Mouse (Mus musculus) forelimb bud, embryonic 11.5 days (tissue): Measurements from ENCODE around the gene Tm9sf2.
A peak's percentile ranks its signal among the peaks of the same experiment; 100 is the strongest.
"Not testable (repeated sequence)": the region's sequence is repeated elsewhere in the genome, so short reads cannot be mapped to it uniquely, and the experiment has no call there.

Experiments used
- DNase-seq: peaks from one replicate; pipeline ENCODE4 v3.0.0-alpha.2; 2012; ENCODE audit warnings: low read depth, low spot score

Tm9sf2 gene

DNA sequence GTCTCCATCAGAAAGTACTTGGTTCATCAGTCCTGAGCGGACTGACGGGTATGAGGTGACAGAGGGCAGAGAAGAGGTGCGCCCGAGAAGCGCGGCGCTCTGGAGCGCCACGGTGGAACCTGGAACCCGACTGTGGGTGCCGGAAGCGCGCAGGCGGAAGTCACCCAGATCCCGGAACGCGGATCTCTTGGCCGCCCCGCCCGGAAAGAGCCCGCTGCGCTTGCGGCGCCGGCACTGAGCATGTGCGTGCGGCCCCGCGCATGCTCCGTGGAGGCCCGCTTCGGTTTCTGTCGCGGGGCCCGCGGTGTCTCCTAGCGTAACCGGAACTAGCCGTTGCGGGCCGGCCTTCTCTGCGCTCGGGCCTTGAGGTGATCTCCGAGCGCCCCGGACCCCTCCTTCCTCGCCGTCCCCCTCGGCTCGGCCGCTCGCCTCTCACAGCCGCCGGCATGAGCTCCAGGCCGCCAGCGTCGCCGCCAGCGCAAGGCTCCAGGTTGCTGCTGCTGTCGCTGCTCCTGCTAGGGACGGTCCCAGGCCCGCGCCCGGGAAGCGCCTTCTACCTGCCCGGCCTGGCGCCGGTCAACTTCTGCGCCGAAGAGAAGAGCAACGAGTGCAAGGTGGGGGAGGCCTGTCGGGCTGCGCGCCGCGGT, at the start of gene Tm9sf2:
Tm9sf2 (plus strand) TSS at position 217 of the 647 bp plus-strand sequence.
- peak; percentile 86 for DNase-seq

DNA sequence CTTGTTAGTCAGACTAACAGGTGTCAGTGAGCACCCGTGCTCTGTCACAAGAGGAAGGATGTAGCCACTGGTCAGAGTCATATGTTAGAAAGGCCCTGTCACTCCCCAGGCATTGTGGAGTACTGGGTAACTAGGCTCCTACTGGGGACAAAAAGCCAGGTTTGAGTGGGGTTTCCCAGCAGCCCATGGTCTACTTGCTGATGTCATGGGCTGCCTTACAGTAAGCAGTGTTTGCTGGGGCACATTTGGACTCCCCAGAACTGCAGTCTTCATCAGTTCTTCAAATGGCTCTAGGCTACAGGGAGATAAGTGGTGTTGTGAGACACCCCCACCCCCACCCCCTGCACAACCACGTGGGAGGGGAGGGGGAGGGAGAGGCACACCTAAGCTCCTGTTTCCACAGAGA, 48.9 kb upstream of the Tm9sf2 start:
- no peak for DNase-seq

DNA sequence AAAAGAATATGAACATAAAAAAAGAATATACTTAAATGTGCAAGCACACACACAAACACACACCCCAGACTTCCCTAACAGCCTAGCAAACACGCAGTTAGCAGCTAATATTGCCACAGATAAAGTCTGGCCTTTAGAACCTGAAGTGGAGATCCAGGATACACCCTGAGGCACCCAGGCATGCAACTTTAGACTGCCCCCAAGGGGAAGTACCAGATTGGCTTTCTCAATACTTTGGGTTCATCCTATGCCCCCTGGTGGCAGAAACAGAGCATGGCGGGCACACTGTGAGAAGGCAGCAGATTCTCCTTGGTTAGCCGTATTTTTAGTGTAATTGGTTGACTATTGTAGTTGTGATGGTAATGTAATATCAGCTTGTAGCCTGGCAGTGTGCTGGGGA, 46.2 kb upstream of the Tm9sf2 start:
- peak; percentile 71 for DNase-seq

DNA sequence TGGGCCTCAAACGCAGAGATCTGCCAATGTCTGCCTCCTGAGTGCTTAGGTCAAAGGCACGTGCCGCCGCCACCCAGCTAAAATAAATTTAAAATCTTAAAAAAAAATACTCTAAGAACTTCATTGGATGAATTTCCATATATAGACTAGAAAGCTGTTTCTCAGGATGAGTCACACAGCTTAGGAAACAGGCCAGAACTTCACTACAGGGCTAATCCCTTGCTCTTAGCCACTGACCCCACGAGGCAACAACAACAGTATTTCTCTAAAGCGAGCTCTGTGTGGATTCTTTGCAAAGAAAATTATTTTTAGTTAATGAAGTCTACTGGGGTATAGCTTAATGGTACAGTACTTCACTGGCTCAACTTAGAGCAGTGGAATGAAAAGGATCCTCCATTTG, 45.5 kb upstream of the Tm9sf2 start:
- no peak for DNase-seq

DNA sequence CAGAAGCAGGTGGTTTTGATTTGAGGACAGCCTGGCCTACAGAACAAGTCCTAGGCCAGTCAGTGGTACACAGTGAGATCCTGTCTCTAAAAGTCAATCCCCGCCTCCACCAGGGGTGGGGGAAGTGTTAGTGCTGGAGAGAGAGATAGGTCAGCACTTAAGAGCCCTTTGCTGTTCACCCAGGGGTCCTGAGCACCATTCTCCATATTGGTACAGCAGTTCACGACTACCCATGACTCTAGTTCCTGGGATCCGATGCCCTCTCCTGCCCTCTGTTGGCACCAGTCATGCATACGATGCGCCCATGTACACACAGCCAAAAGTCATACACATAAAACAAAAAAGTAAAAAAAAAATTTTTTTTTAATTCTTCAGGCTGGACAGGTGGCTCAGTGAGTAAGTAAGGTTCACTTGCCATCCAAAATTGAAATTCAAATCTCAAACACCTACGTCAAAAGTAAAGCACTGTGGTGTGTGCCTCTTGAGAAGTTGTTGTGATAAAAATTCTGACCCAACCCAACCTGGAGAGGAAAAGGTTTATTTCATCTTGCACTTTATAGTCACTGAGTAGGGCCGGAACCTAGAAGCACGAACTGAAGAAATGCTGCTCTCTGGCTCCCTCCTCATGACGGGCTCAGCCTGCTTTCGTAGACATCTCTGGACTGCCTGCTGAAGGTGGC, 44.3 kb upstream of the Tm9sf2 start:
- no peak for DNase-seq

DNA sequence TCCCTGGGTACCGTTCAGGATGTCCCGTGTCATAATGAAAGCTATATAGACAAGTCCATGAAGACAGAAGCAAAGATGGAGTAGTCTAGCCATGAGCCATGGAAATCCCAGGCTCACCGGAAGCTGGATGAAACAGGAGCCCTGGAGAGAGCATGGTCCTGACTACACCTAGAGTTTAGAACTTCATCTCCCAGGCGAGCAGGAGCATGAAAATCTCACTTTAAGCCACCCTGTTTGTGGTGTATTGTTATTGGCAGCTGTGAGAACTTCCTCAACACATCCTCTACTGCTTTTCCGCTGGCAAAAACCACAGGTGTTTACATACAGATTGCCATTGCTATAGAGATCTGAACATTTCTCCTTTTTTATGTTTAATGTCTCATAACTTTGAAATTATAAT, 43.2 kb upstream of the Tm9sf2 start:
- DNase-seq, result no peak

DNA sequence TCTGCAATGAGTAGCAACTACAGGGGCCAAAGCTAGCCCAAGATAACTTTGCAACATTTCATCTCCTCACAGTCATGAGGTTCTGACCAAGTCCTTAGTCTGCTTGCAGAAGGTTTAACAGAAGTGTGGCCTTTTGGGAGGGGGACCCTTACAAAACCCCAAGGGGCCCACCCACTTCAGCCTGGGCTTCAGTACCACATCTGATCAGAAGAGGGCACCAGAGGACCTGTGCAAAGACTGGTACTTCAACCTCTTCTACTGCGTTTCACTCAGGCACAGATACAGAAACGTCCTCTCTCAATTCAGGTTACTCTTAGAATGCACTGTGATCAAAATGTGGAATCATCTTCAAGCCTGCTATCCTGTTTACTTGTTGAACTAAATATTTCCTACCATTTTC, 42.3 kb upstream of the Tm9sf2 start:
- peak; percentile 76 for DNase-seq

DNA sequence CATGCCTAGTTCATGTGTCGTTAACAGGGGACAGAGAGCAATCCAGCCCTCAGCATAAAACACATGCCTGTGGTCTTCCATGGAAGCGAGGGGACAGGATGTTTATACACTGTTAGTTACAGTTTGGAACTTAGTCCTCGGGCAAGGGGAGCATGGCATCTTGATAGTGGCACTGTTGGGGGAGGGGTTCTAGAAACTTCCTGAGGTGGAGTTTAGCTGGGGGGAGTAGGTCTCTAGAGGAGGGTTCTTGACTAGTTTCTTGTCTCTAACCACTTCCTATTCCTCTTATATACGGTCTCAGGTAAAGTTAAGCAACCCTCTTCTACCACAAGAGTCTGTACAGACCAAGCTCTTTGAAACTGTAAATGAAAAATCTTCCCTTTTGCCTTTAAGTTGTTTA, 40.6 kb upstream of the Tm9sf2 start:
- no peak for DNase-seq

DNA sequence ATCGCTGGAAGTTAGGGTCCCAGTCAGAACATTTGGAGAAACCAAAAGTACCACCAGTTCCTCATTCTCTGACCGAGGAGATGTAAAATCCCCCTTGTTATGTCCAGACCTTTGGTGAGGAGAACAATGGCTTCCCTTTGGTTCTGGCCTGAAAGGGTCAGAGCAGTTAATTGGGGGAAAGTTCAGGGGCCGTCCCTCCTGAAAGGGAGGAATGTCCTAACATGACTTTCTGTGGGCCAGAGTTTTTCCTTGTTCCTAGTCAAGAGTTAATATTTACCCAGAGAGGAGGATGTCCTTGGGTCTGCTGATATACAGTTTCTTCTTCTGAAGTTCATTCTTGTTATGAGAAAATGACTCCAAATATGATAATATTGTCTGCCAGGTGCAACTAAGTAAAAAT, 38.8 kb upstream of the Tm9sf2 start:
- DNase-seq, result not testable (repeated sequence)

DNA sequence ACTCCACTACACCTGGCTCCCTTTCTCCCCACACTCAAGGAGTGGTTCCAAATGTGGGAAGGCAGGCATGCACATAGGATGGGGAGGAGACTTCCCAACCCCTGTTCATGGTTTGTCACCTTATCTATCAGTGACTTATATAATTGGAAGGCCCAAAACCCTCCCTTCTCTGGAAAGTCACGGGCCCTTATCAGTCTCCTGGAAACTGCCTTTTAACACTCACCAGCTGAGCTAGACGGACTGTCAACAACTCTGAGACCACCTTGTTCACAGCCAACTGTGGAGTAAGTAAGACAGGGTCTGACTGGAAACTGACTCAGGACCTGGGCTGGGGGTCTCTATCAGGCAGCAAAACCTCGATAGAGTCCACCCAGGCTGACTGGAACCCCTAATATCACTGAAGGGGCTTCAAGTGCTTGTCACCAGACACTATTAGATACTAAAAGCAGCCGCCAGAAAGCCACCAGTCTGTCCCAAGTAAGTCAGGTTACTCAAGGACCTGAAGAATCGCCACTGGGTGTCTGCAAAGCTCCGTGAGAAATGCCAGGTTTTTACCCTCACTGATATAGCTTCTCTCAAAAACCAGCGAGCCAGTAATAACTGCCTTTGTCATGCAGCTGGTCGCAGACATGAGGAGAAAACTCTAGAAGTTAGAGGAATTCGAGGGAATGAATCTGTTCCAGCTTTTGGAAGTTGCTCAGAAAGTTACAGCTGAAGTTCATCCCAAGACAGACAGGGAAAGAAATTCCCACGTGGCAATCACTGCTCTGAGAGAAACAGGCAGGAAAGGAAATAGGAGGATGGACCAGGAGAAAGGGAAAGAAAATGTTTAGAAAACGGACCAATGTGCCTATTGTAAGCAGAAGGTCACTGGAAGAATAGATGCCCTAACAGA, 37.8 kb upstream of the Tm9sf2 start:
- DNase-seq, result no peak

DNA sequence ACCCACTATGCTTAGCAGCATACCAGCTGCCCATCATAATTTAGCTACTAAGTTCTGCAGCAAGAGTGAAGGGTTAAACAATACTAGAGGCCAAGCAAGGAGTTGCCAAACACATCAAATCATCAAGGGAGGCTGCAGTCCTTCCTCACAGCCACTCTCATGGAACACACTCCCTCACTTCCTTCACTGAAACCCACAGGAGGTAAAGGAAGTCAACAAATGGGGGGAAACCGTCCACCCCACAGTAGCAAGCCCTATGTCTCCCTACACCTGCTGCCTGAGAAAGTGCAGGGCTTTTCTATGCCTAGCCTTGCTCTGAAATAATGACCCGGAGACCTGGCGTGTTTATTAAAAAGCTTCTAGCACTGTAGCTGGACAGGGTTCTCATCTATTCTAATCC, 36.9 kb upstream of the Tm9sf2 start:
- DNase-seq, result no peak

DNA sequence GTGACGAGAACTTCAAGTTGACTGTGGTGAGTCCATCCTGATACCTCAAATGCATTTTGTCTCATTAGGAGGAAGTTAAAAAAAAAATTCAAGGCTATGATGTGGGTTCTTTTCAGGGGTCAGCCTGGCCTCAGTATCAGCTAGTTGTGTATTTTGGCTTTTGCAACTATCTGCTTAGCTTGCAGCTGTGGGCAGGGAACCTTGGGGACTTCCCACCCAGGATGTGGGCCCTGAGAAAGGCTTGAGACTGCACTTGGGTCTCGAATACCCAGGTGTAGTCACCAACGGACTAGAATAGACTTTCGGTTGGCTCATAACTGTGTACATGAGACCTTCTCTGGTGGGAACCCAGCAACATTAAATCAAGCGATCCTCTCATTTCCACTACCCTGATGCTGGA, 33.4 kb upstream of the Tm9sf2 start:
- no peak for DNase-seq

DNA sequence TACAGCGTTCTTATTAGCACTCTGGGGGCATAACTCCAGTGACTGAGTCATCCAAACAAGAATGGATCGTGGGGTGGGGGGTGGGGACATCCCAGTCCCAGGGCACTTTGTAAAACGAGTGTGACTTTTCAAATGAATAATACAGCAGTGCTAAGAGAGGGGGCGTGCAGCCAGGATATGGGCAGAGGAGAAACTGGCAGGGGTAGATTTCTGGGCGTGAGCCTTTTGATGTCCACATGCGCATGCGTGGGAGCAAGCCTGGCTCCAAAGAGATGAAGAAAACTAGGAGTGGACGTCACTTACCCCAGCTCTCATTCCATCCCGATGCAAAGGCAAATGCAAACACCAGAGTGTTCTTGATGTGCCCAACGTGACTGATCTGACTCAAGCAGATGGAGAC, 32.5 kb upstream of the Tm9sf2 start:
- no peak for DNase-seq

DNA sequence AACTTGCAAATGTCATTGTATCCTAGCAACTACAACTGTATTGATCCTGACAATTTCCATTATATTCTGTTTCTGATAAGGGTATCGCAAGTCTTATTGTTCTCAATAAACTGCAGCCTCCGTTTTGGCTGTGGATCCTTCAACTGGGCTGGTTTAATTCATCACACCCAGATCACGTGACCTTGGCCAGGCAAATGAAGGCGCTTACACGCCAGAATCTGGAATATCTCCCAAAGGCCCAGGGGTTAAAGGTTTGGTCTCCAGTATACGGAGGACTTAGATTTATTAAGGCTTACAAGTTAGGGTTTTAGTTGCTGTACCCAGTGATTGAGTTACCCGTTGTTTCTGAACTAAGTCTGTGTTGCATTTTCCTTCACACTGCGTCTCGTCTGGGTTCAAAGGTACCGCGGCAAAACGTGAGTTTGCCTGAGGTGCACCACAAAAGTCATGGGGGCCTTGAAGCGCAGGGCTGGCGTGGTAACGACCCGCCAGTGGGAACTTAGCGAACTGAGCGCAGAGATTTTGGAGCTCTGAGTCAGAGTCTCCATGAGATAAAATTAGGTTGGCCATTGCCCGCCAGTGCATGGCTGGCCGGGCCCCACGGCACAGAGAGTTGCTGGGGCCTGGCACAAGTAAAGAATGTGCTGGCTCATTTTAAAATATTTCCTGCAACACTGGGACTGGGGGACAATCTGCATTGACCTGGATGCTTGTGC, 31.2 kb upstream of the Tm9sf2 start:
- DNase-seq, result no peak

DNA sequence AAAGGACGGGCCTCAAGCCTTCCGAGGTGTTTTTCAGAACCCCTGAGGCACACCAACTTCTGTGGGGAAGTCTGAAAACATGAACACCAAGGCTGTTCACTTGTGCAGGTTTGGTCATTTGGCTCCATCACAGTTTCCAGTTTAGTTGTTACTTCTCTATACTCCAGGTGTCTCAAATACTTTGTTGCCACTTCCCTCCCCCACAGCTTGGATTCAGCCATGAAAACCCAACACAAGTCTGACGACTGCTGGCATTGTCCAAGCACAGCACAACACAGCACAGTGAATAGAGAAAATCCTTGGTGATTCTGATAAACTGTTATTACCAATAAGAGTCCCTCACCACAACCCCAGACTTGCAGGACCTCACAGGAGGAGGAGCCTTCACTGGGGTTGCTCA, 29.8 kb upstream of the Tm9sf2 start:
- no peak for DNase-seq

DNA sequence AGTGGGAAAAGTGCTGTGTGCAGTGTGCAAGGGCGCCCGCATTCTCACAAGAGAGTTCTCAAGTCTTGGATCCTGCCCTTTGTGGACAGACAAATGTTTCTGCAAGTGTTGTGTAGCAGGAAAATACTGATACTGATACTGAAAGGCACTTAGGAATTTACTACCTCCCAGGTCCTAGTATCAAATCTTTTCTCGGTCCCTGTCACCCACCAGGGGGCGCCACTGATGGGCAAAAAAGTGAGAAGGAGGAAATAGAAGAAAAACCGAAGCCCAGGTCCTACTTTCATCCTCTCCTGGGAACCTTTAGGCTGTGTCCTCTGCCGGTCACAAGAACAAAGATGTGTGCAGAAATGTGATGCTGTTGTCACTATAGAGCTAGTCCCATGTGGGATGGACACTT, 27.4 kb upstream of the Tm9sf2 start:
- peak; percentile 14 for DNase-seq

DNA sequence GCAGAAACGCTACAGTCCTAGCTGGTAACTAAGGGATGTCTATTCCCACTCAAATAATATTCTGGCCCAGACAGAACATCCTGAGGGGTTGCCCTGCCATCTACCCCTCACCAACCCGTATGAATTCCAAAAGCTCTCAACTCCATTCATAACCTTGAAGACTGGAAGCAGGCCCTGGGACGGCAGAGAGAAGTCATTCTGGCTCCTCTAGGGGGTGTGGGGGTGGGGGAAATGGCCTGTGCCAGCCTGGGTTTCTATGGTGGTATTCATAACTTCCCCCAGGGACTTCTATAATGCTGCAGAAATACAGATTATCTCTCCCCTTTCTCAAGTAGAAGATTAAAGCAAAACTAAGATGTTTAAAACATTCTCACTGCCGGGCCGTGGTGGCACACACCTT, 26.9 kb upstream of the Tm9sf2 start:
- DNase-seq, result no peak

DNA sequence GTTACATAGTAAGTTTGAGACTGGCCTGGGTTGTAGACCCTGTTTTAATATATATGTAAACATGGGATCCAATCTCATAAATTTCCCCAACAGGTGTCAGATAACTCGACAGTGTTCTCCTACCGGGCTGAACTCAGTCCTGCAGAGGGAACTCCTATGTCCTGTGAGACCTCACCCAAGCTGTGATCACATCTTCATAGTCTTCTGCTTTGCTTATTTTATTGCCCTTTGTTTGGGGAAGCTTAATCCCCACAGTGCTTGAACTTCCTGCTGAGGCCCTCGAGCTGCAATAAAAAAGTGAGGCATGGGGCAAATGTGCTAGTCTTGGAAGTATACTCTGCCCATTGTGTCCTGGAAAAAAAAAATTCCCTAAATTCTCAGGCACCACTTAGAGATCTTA, 25.5 kb upstream of the Tm9sf2 start:
- no peak for DNase-seq

DNA sequence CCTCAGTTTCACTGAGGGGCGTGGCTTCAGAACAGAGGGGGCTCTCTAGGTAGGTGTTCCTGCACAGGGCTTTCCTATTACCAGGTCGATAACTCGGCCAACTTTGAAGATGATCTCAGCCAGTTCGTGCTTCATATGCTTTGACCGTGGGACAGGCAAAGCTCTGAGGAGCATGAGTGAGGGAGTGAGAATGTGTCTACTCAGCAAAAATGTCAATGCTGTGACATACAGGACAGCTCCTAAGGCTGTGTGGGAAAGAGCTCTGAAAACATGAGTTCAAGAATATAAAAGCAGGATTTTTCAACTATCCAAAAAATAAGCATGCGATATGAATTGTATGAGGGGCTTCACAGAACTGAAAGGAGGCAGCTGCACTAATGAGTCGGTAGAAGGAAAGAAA, 23.3 kb upstream of the Tm9sf2 start:
- no peak for DNase-seq

DNA sequence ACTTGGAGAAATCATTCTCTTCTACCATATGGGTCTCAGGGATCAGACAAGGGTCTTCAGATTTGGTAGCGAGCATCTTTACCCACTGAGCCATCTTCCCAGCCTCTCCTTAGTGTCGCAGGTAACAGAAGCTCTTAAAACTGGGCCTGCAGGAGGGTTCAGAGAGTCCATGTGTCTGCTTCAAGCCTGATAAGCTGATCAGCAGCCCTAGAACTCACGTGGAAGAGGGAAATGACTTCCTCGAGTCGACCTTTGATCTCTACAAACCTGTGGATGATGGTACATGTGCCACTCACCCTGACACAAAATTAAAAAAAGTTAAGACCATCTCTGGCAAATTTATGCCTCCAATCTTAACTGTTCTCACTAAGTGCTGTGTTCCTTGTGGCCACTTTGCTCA, 18.9 kb upstream of the Tm9sf2 start:
- no peak for DNase-seq

DNA sequence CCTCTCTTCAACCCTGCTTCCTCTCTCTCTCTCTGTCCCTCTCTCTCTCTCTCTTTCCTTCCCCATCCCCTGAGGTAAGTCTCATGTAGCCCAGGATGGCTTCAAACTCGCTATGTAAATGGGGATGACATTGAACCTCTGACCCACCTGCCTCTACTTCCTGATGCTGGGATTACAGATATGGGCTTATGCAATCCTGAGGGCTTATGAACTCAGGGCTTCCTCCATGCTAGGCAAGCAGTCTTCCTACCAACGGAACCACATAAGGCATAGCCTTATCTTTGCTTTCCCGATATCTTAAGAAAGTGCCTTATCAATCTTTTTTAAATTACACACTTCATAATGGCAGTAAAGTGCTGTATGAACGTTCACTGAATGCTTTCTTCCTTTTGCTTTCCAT, 14.5 kb upstream of the Tm9sf2 start:
- DNase-seq, result no peak

DNA sequence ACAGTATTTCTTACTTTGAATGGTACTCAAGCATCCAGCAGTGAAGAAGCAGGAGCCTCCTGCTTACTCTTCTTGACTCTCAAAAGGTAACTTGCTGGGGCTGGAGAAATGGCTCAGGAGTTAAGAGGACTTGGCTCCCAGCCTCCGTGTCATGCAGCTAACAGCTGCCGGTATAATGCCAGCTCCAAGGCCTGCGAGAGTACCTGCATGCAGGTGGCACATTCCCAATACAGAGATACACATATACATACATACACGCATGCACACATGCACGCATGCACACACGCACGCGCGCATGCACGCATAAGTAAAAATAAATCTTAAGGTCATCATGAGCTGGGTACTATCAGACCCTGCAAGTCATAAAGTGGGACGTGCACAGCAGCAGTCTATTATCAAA, 10.5 kb upstream of the Tm9sf2 start:
- DNase-seq, result no peak
